ENCODE assay signal across 12 mouse cellular contexts in genomic region chr15:30439045-30439444, GRCm38 (mm10).
"Had no signal": no experiment of that assay in that cellular context is flagged by ENCODE, and none has a peak within 500 bp of the region (broad histone marks: within the 10 kb centered on the region; RNA-seq: fewer than 3 reads in every experiment).

No protein-coding gene starts in this region.

- H3K4me3 ChIP-seq: limb, embryonic 13.5 days; midbrain, embryonic 12.5 days; neural tube, embryonic 13.5 days had no signal

- H3K27ac ChIP-seq: kidney, postnatal 0 days; limb, embryonic 13.5 days; liver, embryonic 14.5 days; midbrain, embryonic 12.5 days; neural tube, embryonic 13.5 days had no signal

- DNase-seq: kidney, adult 9 months; layer of hippocampus, postnatal 36 days; lung, adult 18-20 months; right cerebral cortex, postnatal 4 days; spleen, adult 18-20 months; thymus, adult 18-20 months; thymus, postnatal 14 days had no signal
